Mouse (Mus musculus): ENCODE results near the gene Kazn. TPM values are rescaled to one million over a fixed set of nuclear protein-coding genes. Genes with fewer than 3 reads are reported as not detected.

The Kazn gene
- total RNA-seq, 2 experiments from 2014 or later: 41.1 to 42.9 TPM

- no peak overlapping the region for H3K4me3 ChIP-seq
- TF ChIP-seq CTCF (conservative IDR thresholded peaks at IDR 0.05): no peak
- H3K27ac ChIP-seq: no peak overlapping the region
- no peak for DNase-seq (ENCODE audit: low spot score in 2 of 2)
Observed at GRCm38 (mm10) chr4:142139729-142140128, 99.5 kb downstream of the Kazn start.

- no peak for DNase-seq (ENCODE audit: low spot score in 2 of 2)
- no peak for TF ChIP-seq CTCF (conservative IDR thresholded peaks at IDR 0.05)
- Histone ChIP-seq H3K27ac (no peak overlapping the region), H3K4me3 (no peak overlapping the region)
Observed at GRCm38 (mm10) chr4:142138356-142139099, 100.7 kb downstream of the Kazn start.

- no peak overlapping the region for H3K27ac ChIP-seq
- DNase-seq (ENCODE audit: low spot score in 2 of 2): no peak
- no peak for TF ChIP-seq CTCF (conservative IDR thresholded peaks at IDR 0.05)
- H3K4me3 ChIP-seq: no peak overlapping the region
Observed at GRCm38 (mm10) chr4:142136766-142137503, 102.3 kb downstream of the Kazn start.

- Histone ChIP-seq H3K4me3 (no peak overlapping the region), H3K27ac (no peak overlapping the region)
- DNase-seq (ENCODE audit: low spot score in 2 of 2): no peak
- no peak for TF ChIP-seq CTCF (conservative IDR thresholded peaks at IDR 0.05)
Observed at GRCm38 (mm10) chr4:142135515-142135914, 103.7 kb downstream of the Kazn start.

GRCm38 (mm10) chr4:142130162-142130561 is 109.0 kb downstream of the Kazn start:
- Histone ChIP-seq H3K27ac (no peak overlapping the region), H3K4me3 (no peak overlapping the region)
- no peak for TF ChIP-seq CTCF (conservative IDR thresholded peaks at IDR 0.05)
- DNase-seq (ENCODE audit: low spot score in 2 of 2): no peak

GRCm38 (mm10) chr4:142127275-142127788 is 111.9 kb downstream of the Kazn start:
- H3K27ac ChIP-seq: no peak overlapping the region
- DNase-seq (ENCODE audit: low spot score in 2 of 2): no peak
- TF ChIP-seq CTCF (conservative IDR thresholded peaks at IDR 0.05): no peak
- H3K4me3 ChIP-seq: no peak overlapping the region

GRCm38 (mm10) chr4:142126641-142127274 is 112.4 kb downstream of the Kazn start:
- Histone ChIP-seq H3K4me3 (no peak overlapping the region), H3K27ac (no peak overlapping the region)
- no peak for DNase-seq (ENCODE audit: low spot score in 2 of 2)
- no peak for TF ChIP-seq CTCF (conservative IDR thresholded peaks at IDR 0.05)

- Histone ChIP-seq H3K4me3 (no peak overlapping the region), H3K27ac (no peak overlapping the region)
- no peak for TF ChIP-seq CTCF (conservative IDR thresholded peaks at IDR 0.05)
- DNase-seq (ENCODE audit: low spot score in 2 of 2): no peak
Observed at GRCm38 (mm10) chr4:142121164-142121563, 118.0 kb downstream of the Kazn start.

- no peak for DNase-seq (ENCODE audit: low spot score in 2 of 2)
- H3K27ac ChIP-seq: no peak overlapping the region
- H3K4me3 ChIP-seq: no peak overlapping the region
- no peak for TF ChIP-seq CTCF (conservative IDR thresholded peaks at IDR 0.05)
Observed at GRCm38 (mm10) chr4:142118522-142118921, 120.7 kb downstream of the Kazn start.

- Histone ChIP-seq H3K4me3 (no peak overlapping the region), H3K27ac (no peak overlapping the region)
- no peak for DNase-seq (ENCODE audit: low spot score in 2 of 2)
- TF ChIP-seq CTCF (conservative IDR thresholded peaks at IDR 0.05): no peak
Observed at GRCm38 (mm10) chr4:142117993-142118392, 121.2 kb downstream of the Kazn start.

- peak; percentile 6 to 43 for DNase-seq (ENCODE audit: low spot score in 2 of 2)
- H3K27ac ChIP-seq: no peak overlapping the region
- no peak overlapping the region for H3K4me3 ChIP-seq
- peak; percentile 85 for TF ChIP-seq CTCF (conservative IDR thresholded peaks at IDR 0.05)
Observed at GRCm38 (mm10) chr4:142113306-142113705, 125.9 kb downstream of the Kazn start.

GRCm38 (mm10) chr4:142103081-142103671 is 136.0 kb downstream of the Kazn start:
- no peak overlapping the region for H3K4me3 ChIP-seq
- no peak for TF ChIP-seq CTCF (conservative IDR thresholded peaks at IDR 0.05)
- DNase-seq (ENCODE audit: low spot score in 2 of 2): no peak
- no peak overlapping the region for H3K27ac ChIP-seq

- no peak overlapping the region for H3K27ac ChIP-seq
- TF ChIP-seq CTCF (conservative IDR thresholded peaks at IDR 0.05): peak; percentile 93
- peak; percentile 48 to 86 for DNase-seq (ENCODE audit: low spot score in 2 of 2)
- H3K4me3 ChIP-seq: no peak overlapping the region
Observed at GRCm38 (mm10) chr4:142098303-142098702, 140.9 kb downstream of the Kazn start.

Data from layer of hippocampus, adult 2 months (tissue).